Mouse (Mus musculus): ENCODE data around the gene Fgfr2.
"Not testable (repeated sequence)": the region's sequence is repeated elsewhere in the genome, so short reads cannot be mapped to it uniquely, and the experiment has no call there.

The Fgfr2 gene

GRCm38 (mm10) chr7:130692943-130693799 lies 2430.0 kb downstream of the Fgfr2 start:
- DNase-seq (ENCODE audit: low read depth, low spot score) = no peak

- no peak for DNase-seq (ENCODE audit: low read depth, low spot score)
Measured at GRCm38 (mm10) chr7:130692392-130692942, 2430.7 kb downstream of the Fgfr2 start.

GRCm38 (mm10) chr7:130691931-130692330 lies 2431.2 kb downstream of the Fgfr2 start:
- DNase-seq (ENCODE audit: low read depth, low spot score) = no peak

- no peak for DNase-seq (ENCODE audit: low read depth, low spot score)
Measured at GRCm38 (mm10) chr7:130690869-130691268, 2432.3 kb downstream of the Fgfr2 start.

GRCm38 (mm10) chr7:130688601-130689000 lies 2434.5 kb downstream of the Fgfr2 start:
- no peak for DNase-seq (ENCODE audit: low read depth, low spot score)

GRCm38 (mm10) chr7:130681798-130682197 lies 2441.4 kb downstream of the Fgfr2 start:
- DNase-seq (ENCODE audit: low read depth, low spot score) = peak; percentile 59

GRCm38 (mm10) chr7:130678414-130678813 lies 2444.7 kb downstream of the Fgfr2 start:
- no peak for DNase-seq (ENCODE audit: low read depth, low spot score)

GRCm38 (mm10) chr7:130677541-130678274 lies 2445.4 kb downstream of the Fgfr2 start:
- no peak for DNase-seq (ENCODE audit: low read depth, low spot score)

GRCm38 (mm10) chr7:130676885-130677540 lies 2446.1 kb downstream of the Fgfr2 start:
- DNase-seq (ENCODE audit: low read depth, low spot score) = no peak

GRCm38 (mm10) chr7:130674526-130674925 lies 2448.6 kb downstream of the Fgfr2 start:
- DNase-seq (ENCODE audit: low read depth, low spot score) = no peak

GRCm38 (mm10) chr7:130673169-130674033 lies 2449.7 kb downstream of the Fgfr2 start:
- peak; percentile 85 for DNase-seq (ENCODE audit: low read depth, low spot score)

- DNase-seq (ENCODE audit: low read depth, low spot score) = peak; percentile 94
Measured at GRCm38 (mm10) chr7:130671301-130671700, 2451.8 kb downstream of the Fgfr2 start.

GRCm38 (mm10) chr7:130670358-130670757 lies 2452.8 kb downstream of the Fgfr2 start:
- DNase-seq (ENCODE audit: low read depth, low spot score) = no peak

- no peak for DNase-seq (ENCODE audit: low read depth, low spot score)
Measured at GRCm38 (mm10) chr7:130669370-130669881, 2453.7 kb downstream of the Fgfr2 start.

- no peak for DNase-seq (ENCODE audit: low read depth, low spot score)
Measured at GRCm38 (mm10) chr7:130668729-130669281, 2454.3 kb downstream of the Fgfr2 start.

GRCm38 (mm10) chr7:130668013-130668412 lies 2455.1 kb downstream of the Fgfr2 start:
- DNase-seq (ENCODE audit: low read depth, low spot score) = not testable (repeated sequence)

GRCm38 (mm10) chr7:130665358-130665757 lies 2457.8 kb downstream of the Fgfr2 start:
- no peak for DNase-seq (ENCODE audit: low read depth, low spot score)

GRCm38 (mm10) chr7:130664629-130665028 lies 2458.5 kb downstream of the Fgfr2 start:
- DNase-seq (ENCODE audit: low read depth, low spot score) = no peak

- no peak for DNase-seq (ENCODE audit: low read depth, low spot score)
Measured at GRCm38 (mm10) chr7:130664037-130664436, 2459.1 kb downstream of the Fgfr2 start.

GRCm38 (mm10) chr7:130662869-130663268 lies 2460.3 kb downstream of the Fgfr2 start:
- DNase-seq (ENCODE audit: low read depth, low spot score) = no peak
